Mouse (Mus musculus) forebrain, postnatal 0 days (tissue): ENCODE measurements around the gene Dmkn. TPM values are rescaled to one million over a fixed set of nuclear protein-coding genes. Genes with fewer than 3 reads are reported as not detected.
"Not testable (repeated sequence)": the region's sequence is repeated elsewhere in the genome, so short reads cannot be mapped to it uniquely, and the experiment has no call there.

Experiments
- ATAC-seq: fragments of 200-750 bp; cut with Nextera tagmentation; 2 replicates; pipeline ENCODE4 v1.8.0; 2017; ENCODE audit warnings: mild to moderate bottlenecking, moderate library complexity
- DNase-seq: peaks from one replicate; pipeline ENCODE4 v3.0.0-alpha.2; 2015
- H3K27ac ChIP-seq: fragments of 300-500 bp; sonication (generic); 2 replicates; pipeline ENCODE4 v1.5.1; 2014; ENCODE audit warnings: low read depth, mild to moderate bottlenecking, antibody characterized with exemption, low read length, moderate library complexity, mixed read lengths
- H3K27me3 ChIP-seq: fragments of 300-500 bp; sonication (generic); 2 replicates; pipeline ENCODE4 v1.6.1; 2014; ENCODE audit warnings: mild to moderate bottlenecking, low read length, mixed read lengths; ENCODE audit not compliant: insufficient read depth
- H3K36me3 ChIP-seq: fragments of 300-500 bp; sonication (generic); 2 replicates; pipeline ENCODE4 v1.6.1; 2014; ENCODE audit warnings: mild to moderate bottlenecking, moderate library complexity; ENCODE audit not compliant: insufficient read depth
- H3K4me1 ChIP-seq: fragments of 300-500 bp; sonication (generic); 2 replicates; pipeline ENCODE4 v1.6.1; 2014; ENCODE audit warnings: antibody characterized with exemption; ENCODE audit not compliant: insufficient read depth
- H3K4me2 ChIP-seq: fragments of 300-500 bp; sonication (generic); 2 replicates; pipeline ENCODE4 v1.6.1; 2014; ENCODE audit warnings: low read depth, mild to moderate bottlenecking, moderate library complexity
- H3K4me3 ChIP-seq: fragments of 300-500 bp; sonication (generic); 2 replicates; pipeline ENCODE4 v1.5.1; 2014; ENCODE audit warnings: low read depth, low read length, mixed read lengths
- H3K9ac ChIP-seq: fragments of 300-500 bp; sonication (generic); 2 replicates; pipeline ENCODE4 v1.6.1; 2014; ENCODE audit warnings: mild to moderate bottlenecking
- H3K9me3 ChIP-seq: fragments of 300-500 bp; sonication (generic); 2 replicates; pipeline ENCODE4 v1.6.1; 2016; ENCODE audit warnings: low read length
- CTCF ChIP-seq: sonication (generic); IDR thresholded peaks from 2 replicates; pipeline ENCODE4 v1.5.1; 2016; ENCODE audit warnings: antibody characterized with exemption, control low read depth, low read depth
- WGBS: fragments of 180-500 bp; shearing (Covaris S2); extraction: QIAGEN DNeasy Blood & Tissue Kit; methylation state at CpG from one replicate; pipeline ENCODE4 v1.1.7; 2014; 5-methylcytosine and 5-hydroxymethylcytosine counted together
- polyA plus RNA-seq: library from polyadenylated mRNA; unstranded; fragments of >200 nt; fragmentation: Nextera tagmentation; extraction: Ambion mirVana; gene quantifications from 2 replicates; pipeline ENCODE4 v1.2.1, GENCODE M21; 2015
- total RNA-seq: library from RNA; depleted of rRNA; stranded (reverse); fragments of >200 nt; gene quantifications from 2 replicates; pipeline ENCODE4 v1.2.3, GENCODE M21; 2014; rRNA removed

Gene Dmkn
- total and polyA plus RNA-seq, 2 experiments from 2014 or later: 5.2 to 7.2 TPM

DNA sequence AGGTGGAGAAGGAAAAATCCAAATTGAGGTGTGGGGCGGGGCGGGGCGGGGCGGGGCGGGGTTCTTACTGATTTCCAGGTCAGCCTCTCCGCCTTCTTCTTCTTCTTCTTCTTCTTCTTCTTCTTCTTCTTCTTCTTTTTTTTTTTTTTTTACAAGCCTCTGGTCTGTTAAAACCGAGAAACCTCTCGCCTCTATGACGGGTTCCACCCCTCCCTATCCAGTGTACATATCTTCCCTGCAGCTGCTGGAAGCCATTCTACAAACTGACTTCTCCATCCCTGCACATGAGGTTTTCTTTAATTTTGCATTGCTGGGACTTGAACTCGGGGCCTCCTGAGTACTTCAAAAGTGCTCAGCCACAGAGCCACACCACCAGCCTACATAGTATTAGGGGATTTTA, 63.1 kb downstream of the Dmkn start:
- H3K9ac ChIP-seq: no peak overlapping the region
- ATAC-seq: no peak
- WGBS: 91% methylated on average over 10 of the region's 10 CpGs

GRCm38 (mm10) chr7:30828871-30829270, 65.3 kb downstream of the Dmkn start:
- H3K27ac ChIP-seq, DNase-seq, H3K4me2 ChIP-seq, H3K4me3 ChIP-seq, H3K27me3 ChIP-seq, ATAC-seq, H3K4me1 ChIP-seq, H3K9ac ChIP-seq, H3K36me3 ChIP-seq, H3K9me3 ChIP-seq: not testable (repeated sequence)

More for the DNA sequence above, 63.1 kb downstream of the Dmkn start:
- Histone ChIP-seq H3K27ac (no peak overlapping the region), H3K27me3 (no peaks in the 10 kb centered on the region), H3K36me3 (no peaks in the 10 kb centered on the region), H3K9me3 (no peaks in the 10 kb centered on the region), H3K4me1 (no peaks in the 10 kb centered on the region), H3K4me2 (no peak overlapping the region), H3K4me3 (no peak overlapping the region)
- no peak for TF ChIP-seq CTCF
- DNase-seq: no peak

GRCm38 (mm10) chr7:30829428-30829827, 65.9 kb downstream of the Dmkn start:
- no peak for TF ChIP-seq CTCF
- DNase-seq: no peak
- no peak overlapping the region for H3K9ac ChIP-seq
- H3K27ac ChIP-seq: no peak overlapping the region
- no peaks in the 10 kb centered on the region for H3K27me3 ChIP-seq
- WGBS: 69% methylated on average over 3 of the region's 3 CpGs
- ATAC-seq: no peak
- no peak overlapping the region for H3K4me2 ChIP-seq
- H3K4me3 ChIP-seq: no peak overlapping the region
- H3K9me3 ChIP-seq: no peaks in the 10 kb centered on the region
- no peaks in the 10 kb centered on the region for H3K36me3 ChIP-seq
- no peaks in the 10 kb centered on the region for H3K4me1 ChIP-seq

Other genes starting within 250 kb of the Dmkn start
Only the 30 nearest of the 32 such genes appear.
- gene Proser3, start 211.5 kb upstream of the Dmkn start, total RNA-seq: 9.0 and 14.8 TPM in 2 replicates
- 2.2 and 3.8 TPM in 2 replicates for gene Proser3, start 211.5 kb upstream of the Dmkn start, polyA plus RNA-seq
- 16.0 and 19.2 TPM in 2 replicates for gene Lin37, start 203.9 kb upstream of the Dmkn start, total RNA-seq
- 49.5 and 53.0 TPM in 2 replicates for gene Lin37, start 203.9 kb upstream of the Dmkn start, polyA plus RNA-seq
- 48.8 and 74.3 TPM in 2 replicates for gene U2af1l4, start 200.5 kb upstream of the Dmkn start, total RNA-seq
- 117 and 129 TPM in 2 replicates for gene U2af1l4, start 200.5 kb upstream of the Dmkn start, polyA plus RNA-seq
- 5.5 and 9.9 TPM in 2 replicates for gene Gm49396, start 200.4 kb upstream of the Dmkn start, total RNA-seq
- gene Gm49396, start 200.4 kb upstream of the Dmkn start, polyA plus RNA-seq: 3.4 and 5.3 TPM in 2 replicates
- gene Psenen, start 200.1 kb upstream of the Dmkn start, total RNA-seq: 70.9 and 90.7 TPM in 2 replicates
- gene Psenen, start 200.1 kb upstream of the Dmkn start, polyA plus RNA-seq: 141 and 161 TPM in 2 replicates
- gene Igflr1, start 198.3 kb upstream of the Dmkn start, total RNA-seq: 1.2 TPM in 1 of 2 replicates, not detected in the other
- 2.3 and 3.2 TPM in 2 replicates for gene Igflr1, start 198.3 kb upstream of the Dmkn start, polyA plus RNA-seq
- gene Kmt2b, start 175.0 kb upstream of the Dmkn start, total RNA-seq: 31.2 and 31.5 TPM in 2 replicates
- gene Kmt2b, start 175.0 kb upstream of the Dmkn start, polyA plus RNA-seq: 3.8 and 5.2 TPM in 2 replicates
- not detected in 2 replicates for gene Zbtb32, start 164.8 kb upstream of the Dmkn start, total RNA-seq
- 0.08 and 0.17 TPM in 2 replicates for gene Zbtb32, start 164.8 kb upstream of the Dmkn start, polyA plus RNA-seq
- 0.29 and 0.38 TPM in 2 replicates for gene Upk1a, start 150.9 kb upstream of the Dmkn start, total RNA-seq
- 0.42 and 0.62 TPM in 2 replicates for gene Upk1a, start 150.9 kb upstream of the Dmkn start, polyA plus RNA-seq
- 292 and 602 TPM in 2 replicates for gene Cox6b1, start 137.6 kb upstream of the Dmkn start, total RNA-seq
- gene Cox6b1, start 137.6 kb upstream of the Dmkn start, polyA plus RNA-seq: 1,225 and 1,355 TPM in 2 replicates
- gene Etv2, start 127.9 kb upstream of the Dmkn start, total RNA-seq: not detected in 2 replicates
- gene Etv2, start 127.9 kb upstream of the Dmkn start, polyA plus RNA-seq: not detected in 2 replicates
- gene Rbm42, start 113.4 kb upstream of the Dmkn start, total RNA-seq: 150 and 156 TPM in 2 replicates
- gene Rbm42, start 113.4 kb upstream of the Dmkn start, polyA plus RNA-seq: 148 and 160 TPM in 2 replicates
- 16.3 and 18.5 TPM in 2 replicates for gene Haus5, start 98.8 kb upstream of the Dmkn start, total RNA-seq
- 17.7 and 18.3 TPM in 2 replicates for gene Haus5, start 98.8 kb upstream of the Dmkn start, polyA plus RNA-seq
- not detected in 2 replicates for gene Pmis2, start 92.2 kb upstream of the Dmkn start, total RNA-seq
- not detected in 2 replicates for gene Pmis2, start 92.2 kb upstream of the Dmkn start, polyA plus RNA-seq
- not detected in 2 replicates for gene 2200002J24Rik, start 64.8 kb upstream of the Dmkn start, total RNA-seq
- not detected in 2 replicates for gene 2200002J24Rik, start 64.8 kb upstream of the Dmkn start, polyA plus RNA-seq
- gene Atp4a, start 51.5 kb upstream of the Dmkn start, total RNA-seq: 1.2 and 2.0 TPM in 2 replicates
- gene Atp4a, start 51.5 kb upstream of the Dmkn start, polyA plus RNA-seq: 2.8 and 4.7 TPM in 2 replicates
- 173 TPM in 2 replicates for gene Tmem147, start 34.2 kb upstream of the Dmkn start, total RNA-seq
- 290 and 328 TPM in 2 replicates for gene Tmem147, start 34.2 kb upstream of the Dmkn start, polyA plus RNA-seq
- gene Gapdhs, start 20.1 kb upstream of the Dmkn start, total RNA-seq: not detected in 2 replicates
- 0.15 and 0.65 TPM in 2 replicates for gene Gapdhs, start 20.1 kb upstream of the Dmkn start, polyA plus RNA-seq
- 2.8 and 4.6 TPM in 2 replicates for gene Sbsn, start 12.3 kb upstream of the Dmkn start, total RNA-seq
- 2.3 and 3.5 TPM in 2 replicates for gene Sbsn, start 12.3 kb upstream of the Dmkn start, polyA plus RNA-seq
- gene Krtdap, start 24.1 kb downstream of the Dmkn start, total RNA-seq: not detected in 2 replicates
- gene Krtdap, start 24.1 kb downstream of the Dmkn start, polyA plus RNA-seq: 1.4 and 1.5 TPM in 2 replicates
- not detected in 2 replicates for gene Ffar2, start 60.0 kb downstream of the Dmkn start, total RNA-seq
- 0.07 TPM in 1 of 2 replicates, not detected in the other for gene Ffar2, start 60.0 kb downstream of the Dmkn start, polyA plus RNA-seq
- not detected in 2 replicates for gene Ffar3, start 92.4 kb downstream of the Dmkn start, total RNA-seq
- gene Ffar3, start 92.4 kb downstream of the Dmkn start, polyA plus RNA-seq: 0.09 TPM in 1 of 2 replicates, not detected in the other
- 0.08 TPM in 1 of 2 replicates, not detected in the other for gene Ffar1, start 97.8 kb downstream of the Dmkn start, total RNA-seq
- gene Ffar1, start 97.8 kb downstream of the Dmkn start, polyA plus RNA-seq: not detected in 2 replicates
- not detected in 2 replicates for gene Cd22, start 116.6 kb downstream of the Dmkn start, total RNA-seq
- 0.10 TPM in 1 of 2 replicates, not detected in the other for gene Cd22, start 116.6 kb downstream of the Dmkn start, polyA plus RNA-seq
- 2.5 and 2.9 TPM in 2 replicates for gene Mag, start 151.1 kb downstream of the Dmkn start, total RNA-seq
- 2.7 and 3.6 TPM in 2 replicates for gene Mag, start 151.1 kb downstream of the Dmkn start, polyA plus RNA-seq
- not detected in 2 replicates for gene Hamp2, start 160.9 kb downstream of the Dmkn start, total RNA-seq
- not detected in 2 replicates for gene Hamp2, start 160.9 kb downstream of the Dmkn start, polyA plus RNA-seq
- gene Hamp, start 180.3 kb downstream of the Dmkn start, total RNA-seq: not detected in 2 replicates
- gene Hamp, start 180.3 kb downstream of the Dmkn start, polyA plus RNA-seq: not detected in 2 replicates
- 81.4 and 93.9 TPM in 2 replicates for gene Usf2, start 193.0 kb downstream of the Dmkn start, total RNA-seq
- gene Usf2, start 193.0 kb downstream of the Dmkn start, polyA plus RNA-seq: 18.9 and 22.6 TPM in 2 replicates
- gene Lsr, start 209.7 kb downstream of the Dmkn start, total RNA-seq: 17.6 and 19.3 TPM in 2 replicates
- 25.1 and 25.9 TPM in 2 replicates for gene Lsr, start 209.7 kb downstream of the Dmkn start, polyA plus RNA-seq
- 0.08 and 0.48 TPM in 2 replicates for gene Fam187b, start 210.0 kb downstream of the Dmkn start, total RNA-seq
- gene Fam187b, start 210.0 kb downstream of the Dmkn start, polyA plus RNA-seq: 0.50 and 0.78 TPM in 2 replicates